Mouse (Mus musculus) adrenal gland, postnatal 4 days (tissue): ENCODE data around the gene Rslcan18. TPM values are rescaled to one million over a fixed set of nuclear protein-coding genes. Genes with fewer than 3 reads are reported as not detected.

Source experiments
- total RNA-seq, 2 experiments: library from RNA; stranded (reverse); gene quantifications; 2 replicates each; pipeline ENCODE4 v1.2.3; 2021

The Rslcan18 gene
- total RNA-seq, 2 experiments from 2014 or later: 0.22 to 0.31 TPM

Other genes starting within 250 kb of the Rslcan18 start
- 1 to 10 TPM; 1.3 to 1.6 TPM for gene Gm10767, start 211.3 kb downstream of the Rslcan18 start, total RNA-seq
- 1 to 10 TPM; 2.8 to 2.9 TPM for gene Zfp712, start 55.1 kb downstream of the Rslcan18 start, total RNA-seq
- 1 to 10 TPM; 1.6 to 2.1 TPM for gene Zfp708, start 18.3 kb downstream of the Rslcan18 start, total RNA-seq
- gene Gm28557, start 7.7 kb downstream of the Rslcan18 start, total RNA-seq: 1 to 10 TPM; 3.3 to 3.8 TPM
- gene Zfp759, start 5.4 kb upstream of the Rslcan18 start, total RNA-seq: 1 to 10 TPM; 6.5 to 7.4 TPM
- 1 to 10 TPM; 7.5 to 9.3 TPM for gene Rsl1, start 56.9 kb upstream of the Rslcan18 start, total RNA-seq
- 1 to 10 TPM; 3.1 to 3.6 TPM for gene Zfp455, start 78.2 kb upstream of the Rslcan18 start, total RNA-seq
- gene Zfp458, start 162.2 kb upstream of the Rslcan18 start, total RNA-seq: 1 to 10 TPM; 6.2 to 6.9 TPM
- 1 to 10 TPM; 3.2 to 3.9 TPM for gene Zfp457, start 190.2 kb upstream of the Rslcan18 start, total RNA-seq
- gene Zfp595, start 216.3 kb upstream of the Rslcan18 start, total RNA-seq: 1 to 10 TPM; 5.0 to 5.1 TPM
- gene Gm28044, start 244.3 kb upstream of the Rslcan18 start, total RNA-seq: 1 to 10 TPM; 1.3 to 2.4 TPM
- gene Zfp953, start 244.3 kb upstream of the Rslcan18 start, total RNA-seq: 1 to 10 TPM; 3.0 to 3.2 TPM